Mouse (Mus musculus) hindlimb bud, embryonic 11.5 days (tissue): ENCODE measurements at regions not wholly inside any gene's neighbourhood (a gene's known extent, or its start where the extent isn't known, plus 50 kb on each side); places are given as distances from the start of the nearest gene placed in this dataset.

Experiments
- DNase-seq: peaks from one replicate; pipeline ENCODE4 v3.0.0-alpha.2; 2012; ENCODE audit warnings: low read depth, low spot score; ENCODE audit errors: extremely low spot score

GRCm38 (mm10) chr3:147891682-147892081, 1039.5 kb downstream of the Ttll7 start:
- DNase-seq = no peak

GRCm38 (mm10) chr3:147886261-147886893, 1034.2 kb downstream of the Ttll7 start:
- no peak for DNase-seq

- no peak for DNase-seq
Measured at GRCm38 (mm10) chr3:147882936-147883645, 1030.9 kb downstream of the Ttll7 start.

- no peak for DNase-seq
Measured at GRCm38 (mm10) chr3:147878690-147879089, 1026.5 kb downstream of the Ttll7 start.

GRCm38 (mm10) chr3:147868281-147868680, 1016.1 kb downstream of the Ttll7 start:
- no peak for DNase-seq

GRCm38 (mm10) chr3:147853346-147853745, 1001.2 kb downstream of the Ttll7 start:
- DNase-seq = no peak

- no peak for DNase-seq
Measured at GRCm38 (mm10) chr3:147852830-147853229, 1000.7 kb downstream of the Ttll7 start.

GRCm38 (mm10) chr3:147841357-147841756, 989.2 kb downstream of the Ttll7 start:
- no peak for DNase-seq

GRCm38 (mm10) chr3:147838816-147839215, 986.6 kb downstream of the Ttll7 start:
- no peak for DNase-seq

GRCm38 (mm10) chr3:147835716-147836115, 983.5 kb downstream of the Ttll7 start:
- DNase-seq = no peak

GRCm38 (mm10) chr3:147825337-147825736, 973.2 kb downstream of the Ttll7 start:
- no peak for DNase-seq

GRCm38 (mm10) chr3:147824451-147824850, 972.3 kb downstream of the Ttll7 start:
- DNase-seq = no peak

- DNase-seq = no peak
Measured at GRCm38 (mm10) chr3:147814080-147814650, 962.0 kb downstream of the Ttll7 start.

GRCm38 (mm10) chr3:147802546-147802945, 950.4 kb downstream of the Ttll7 start:
- no peak for DNase-seq

- no peak for DNase-seq
Measured at GRCm38 (mm10) chr3:147796524-147796923, 944.4 kb downstream of the Ttll7 start.

- DNase-seq = no peak
Measured at GRCm38 (mm10) chr3:147795116-147795515, 942.9 kb downstream of the Ttll7 start.

- DNase-seq = no peak
Measured at GRCm38 (mm10) chr3:147786555-147786954, 934.4 kb downstream of the Ttll7 start.

- no peak for DNase-seq
Measured at GRCm38 (mm10) chr3:147750842-147751191, 898.6 kb downstream of the Ttll7 start.

- no peak for DNase-seq
Measured at GRCm38 (mm10) chr3:147749939-147750841, 898.0 kb downstream of the Ttll7 start.

GRCm38 (mm10) chr3:147749442-147749841, 897.3 kb downstream of the Ttll7 start:
- DNase-seq = no peak

GRCm38 (mm10) chr3:147736673-147737439, 884.7 kb downstream of the Ttll7 start:
- no peak for DNase-seq
